Comparison of ENCODE assay signal across 8 mouse cellular contexts in the genomic region with DNA sequence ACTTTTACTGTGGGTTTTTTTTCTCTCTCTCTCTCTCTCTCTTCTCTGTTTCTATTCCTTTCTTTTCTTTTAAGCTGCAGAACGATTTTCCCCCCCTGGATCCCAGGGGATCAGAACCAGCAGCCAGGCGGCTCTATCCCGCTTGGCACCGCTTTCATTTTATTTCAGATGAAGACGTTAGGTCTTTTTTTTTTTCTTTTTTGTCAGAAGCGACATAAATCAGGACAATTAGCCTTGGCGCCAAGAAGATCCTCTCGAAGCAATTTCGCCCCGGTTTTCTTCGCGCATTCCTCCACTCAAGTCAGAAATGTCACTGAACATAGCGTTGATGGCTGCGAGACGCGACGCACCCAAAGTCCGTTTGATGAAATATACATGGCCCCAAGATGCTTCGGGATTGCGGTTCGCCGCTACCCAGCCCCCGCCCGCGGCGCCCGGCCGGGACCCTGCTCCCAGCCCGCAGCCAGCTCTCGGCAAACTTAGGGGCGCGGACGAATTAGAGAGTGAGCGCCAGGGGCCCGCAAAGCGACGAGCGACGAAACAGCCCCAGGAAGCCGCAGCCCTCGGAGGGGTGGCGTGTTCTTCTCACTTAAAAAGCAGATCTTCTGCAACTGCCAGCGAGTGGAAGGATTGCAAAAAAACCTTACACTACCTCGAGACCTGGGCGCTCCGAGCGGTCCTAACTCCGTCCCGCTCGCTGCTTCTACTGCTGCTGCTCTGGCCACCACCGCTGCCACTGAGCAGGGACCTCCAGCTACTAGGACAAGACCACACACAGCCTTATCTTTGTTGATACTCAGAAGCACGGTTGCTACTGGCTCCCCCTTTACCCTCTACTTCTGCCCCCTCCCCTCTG. TPM values are rescaled to one million over a fixed set of nuclear protein-coding genes. Genes with fewer than 3 reads are reported as not detected.
A peak's percentile ranks its signal among the peaks of the same experiment; 100 is the strongest.
DNase-seq lines count a peak whose midpoint lies in the region; ATAC-seq and TF ChIP-seq lines count a peak whose summit lies in the region.

A gene (minus strand): TSS at position 806 of the 856 bp plus-strand sequence.

- no peak for TF ChIP-seq CTCF in ES-Bruce4 (IDR thresholded peaks at IDR 0.05; ENCODE audit: low read depth, low read length)
- no peak for TF ChIP-seq CTCF in heart, postnatal 0 days (IDR thresholded peaks at IDR 0.05; ENCODE audit: low read depth)
- TF ChIP-seq CTCF in left cerebral cortex, adult 2 months (IDR thresholded peaks at IDR 0.05) = no peak

- no peak for TF ChIP-seq POLR2A in ES-Bruce4 (IDR thresholded peaks at IDR 0.05; ENCODE audit: insufficient read depth, low read length)

- no peaks in the 10 kb centered on the region for H3K36me3 ChIP-seq in ES-Bruce4 (ENCODE audit: control insufficient read depth, insufficient read depth, low read length, poor library complexity, severe bottlenecking)
- H3K36me3 ChIP-seq in heart, postnatal 0 days (replicated peaks; ENCODE audit: control insufficient read depth, insufficient read depth, low read length) = no peaks in the 10 kb centered on the region
- no peaks in the 10 kb centered on the region for H3K36me3 ChIP-seq in midbrain, embryonic 12.5 days

- peak within 1 kb of the TSS; percentile 100 for H3K4me2 ChIP-seq in heart, postnatal 0 days (ENCODE audit: low read depth, low read length)
- H3K4me2 ChIP-seq in midbrain, embryonic 12.5 days (replicated peaks) = peak within 1 kb of the TSS; percentile 100

- H3K9me3 ChIP-seq in ES-Bruce4 (replicated peaks; ENCODE audit: control insufficient read depth, insufficient read depth, low read length, poor library complexity, severe bottlenecking) = no peaks in the 10 kb centered on the region
- no peaks in the 10 kb centered on the region for H3K9me3 ChIP-seq in heart, postnatal 0 days (replicated peaks; ENCODE audit: control insufficient read depth, low read length)
- no peaks in the 10 kb centered on the region for H3K9me3 ChIP-seq in midbrain, embryonic 12.5 days

- DNase-seq in gastrocnemius, adult 18-20 months (ENCODE audit: low spot score) = peak; percentile 3
- no peak for DNase-seq in gastrocnemius, adult 8-10 months (ENCODE audit: low spot score in 2 of 2)
- peak; percentile 70 for DNase-seq in embryo, embryonic 10.5 days (ENCODE audit: low spot score)
- DNase-seq in heart, postnatal 0 days (ENCODE audit: low spot score) = no peak
- peak; percentile 26 to 47 for DNase-seq in left cerebral cortex, adult 2 months (ENCODE audit: extremely low spot score in 1 of 2, low spot score in 2 of 2)
- peak; percentile 49 for DNase-seq in testis, postnatal 10 days (ENCODE audit: low spot score)

- peaks cover 19% of the 10 kb centered on the region for H3K27me3 ChIP-seq in ES-Bruce4 (ENCODE audit: control insufficient read depth, insufficient read depth, low read length, poor library complexity, severe bottlenecking)
- peaks cover 34% of the 10 kb centered on the region for H3K27me3 ChIP-seq in heart, postnatal 0 days (ENCODE audit: control insufficient read depth, insufficient read depth, low read length)
- H3K27me3 ChIP-seq in midbrain, embryonic 12.5 days = peaks cover 16% of the 10 kb centered on the region

- peak within 1 kb of the TSS; percentile 16; the same call in 1 of the 2 replicates for H3K9ac ChIP-seq in ES-Bruce4 (ENCODE audit: low read depth, poor library complexity, severe bottlenecking)
- H3K9ac ChIP-seq in heart, postnatal 0 days (replicated peaks; ENCODE audit: low read depth, low read length) = peak within 1 kb of the TSS; percentile 25; the same call in 1 of the 2 replicates
- peak within 1 kb of the TSS; percentile 58 for H3K9ac ChIP-seq in midbrain, embryonic 12.5 days (replicated peaks)

- peak within 1 kb of the TSS; percentile 47 for H3K4me3 ChIP-seq in ES-Bruce4 (ENCODE audit: low read depth, low read length)
- H3K4me3 ChIP-seq in heart, postnatal 0 days (ENCODE audit: low read depth, low read length) = peak within 1 kb of the TSS; percentile 69
- H3K4me3 ChIP-seq in left cerebral cortex, adult 2 months = peak within 1 kb of the TSS; percentile 68
- peak within 1 kb of the TSS; percentile 75 for H3K4me3 ChIP-seq in midbrain, embryonic 12.5 days

- H3K4me1 ChIP-seq in ES-Bruce4 (ENCODE audit: control insufficient read depth, insufficient read depth, low read length) = no peaks in the 10 kb centered on the region
- peaks cover 10% of the 10 kb centered on the region; the same call in 1 of the 2 replicates for H3K4me1 ChIP-seq in heart, postnatal 0 days (ENCODE audit: control insufficient read depth, insufficient read depth)
- H3K4me1 ChIP-seq in midbrain, embryonic 12.5 days = peaks cover 6% of the 10 kb centered on the region; the same call in 1 of the 2 replicates

- intact Hi-C loops in left cerebral cortex, adult 2 months (cut with DNase I) = loop anchor here (2.0 to 5.0 kb wide), 5 partner anchors 107 to 924 kb away; a partner anchor contains a TSS

- TF ChIP-seq EP300 in ES-Bruce4 (IDR thresholded peaks at IDR 0.05; ENCODE audit: insufficient read depth, low read depth, low read length) = no peak
- no peak for TF ChIP-seq EP300 in heart, postnatal 0 days (IDR thresholded peaks at IDR 0.05; ENCODE audit: low read depth)

- H3K27ac ChIP-seq in ES-Bruce4 (ENCODE audit: insufficient read depth, low read length) = no peak within 1 kb of the TSS
- no peak within 1 kb of the TSS for H3K27ac ChIP-seq in heart, postnatal 0 days (ENCODE audit: low read depth)
- peak within 1 kb of the TSS; percentile 61 for H3K27ac ChIP-seq in left cerebral cortex, adult 2 months
- peak within 1 kb of the TSS; percentile 58; the same call in 1 of the 2 replicates for H3K27ac ChIP-seq in midbrain, embryonic 12.5 days (replicated peaks)

- ATAC-seq in heart, postnatal 0 days (ENCODE audit: insufficient read depth, low read depth) = peak; percentile 57; the same call in 1 of the 2 replicates
- peak; percentile 69 for ATAC-seq in midbrain, embryonic 12.5 days (ENCODE audit: low FRiP score, low read depth)

- WGBS in heart, postnatal 0 days = under 1% methylated on average over 52 of the region's 52 CpGs
- WGBS in midbrain, embryonic 12.5 days = under 1% methylated on average over 52 of the region's 52 CpGs

RNA-seq across cellular contexts. Expression of the gene that starts here (rescaled TPM):
- 1 to 10 TPM in 1 of 2 experiments, under 1 TPM in 1; 0.41 to 2.0 TPM for total RNA-seq in gastrocnemius, adult 18-20 months (2021)
- total RNA-seq in gastrocnemius, adult 8-10 months (2022) = 1 to 10 TPM in 1 of 4 experiments, under 1 TPM in 3; 0.19 to 1.6 (median 0.46) TPM
- 0.20 and 1.6 TPM in 2 replicates for polyA plus RNA-seq in ES-Bruce4 (2011; ENCODE audit: insufficient read depth, insufficient read length, low read depth, missing spikeins)
- 0.35 and 0.65 TPM in 2 replicates for total RNA-seq in heart, postnatal 0 days (2014; rRNA removed; ENCODE audit: low replicate concordance)
- polyA plus RNA-seq in heart, postnatal 0 days (2015; fragmentation: Nextera tagmentation; extraction: Ambion mirVana) = 0.05 and 0.12 TPM in 2 replicates
- 10 to 100 TPM; 33.2 to 38.2 TPM for total RNA-seq in left cerebral cortex, adult 2 months (2021)
- polyA plus RNA-seq in midbrain, embryonic 12.5 days (2016; fragmentation: Nextera tagmentation; extraction: Ambion mirVana) = 6.9 and 9.9 TPM in 2 replicates

Comparison
In these comparisons a context has a peak if more than half of its experiments do, and no peak if none do; other contexts are left out.
1. RNA of the gene that starts here (total RNA-seq): 33.2 to 38.2 TPM in left cerebral cortex, adult 2 months; 0.41 to 2.0 TPM in gastrocnemius, adult 18-20 months, 0.19 to 1.6 TPM in gastrocnemius, adult 8-10 months and 0.35 to 0.65 TPM in heart, postnatal 0 days; every median in the first group is over 10 times any median in the second.
2. DNase-seq: peak in gastrocnemius, adult 18-20 months (single experiment), embryo, embryonic 10.5 days (single experiment), left cerebral cortex, adult 2 months (2 of 2) and testis, postnatal 10 days (single experiment); none in gastrocnemius, adult 8-10 months (0 of 2) and heart, postnatal 0 days (single experiment).
3. Peak in ATAC-seq, H3K4me3 ChIP-seq, H3K9ac ChIP-seq and H3K4me2 ChIP-seq in heart, postnatal 0 days; RNA of the gene not detected or under 1 TPM.
4. H3K27ac ChIP-seq: peak in left cerebral cortex, adult 2 months (single experiment) and midbrain, embryonic 12.5 days (single experiment); none in ES-Bruce4 (single experiment) and heart, postnatal 0 days (single experiment).
5. Peak in every context shown above with its lines, with median percentiles within 50 percentile points of each other: H3K4me3 ChIP-seq and H3K9ac ChIP-seq.